Mouse (Mus musculus) ZHBTc4 (cell line): ENCODE data around the gene Angptl6.

ENCODE experiments used
- DNase-seq: peaks from one replicate; pipeline ENCODE4 v3.0.0-alpha.2; 2011; ENCODE audit warnings: low read depth, low spot score

Gene Angptl6

DNA sequence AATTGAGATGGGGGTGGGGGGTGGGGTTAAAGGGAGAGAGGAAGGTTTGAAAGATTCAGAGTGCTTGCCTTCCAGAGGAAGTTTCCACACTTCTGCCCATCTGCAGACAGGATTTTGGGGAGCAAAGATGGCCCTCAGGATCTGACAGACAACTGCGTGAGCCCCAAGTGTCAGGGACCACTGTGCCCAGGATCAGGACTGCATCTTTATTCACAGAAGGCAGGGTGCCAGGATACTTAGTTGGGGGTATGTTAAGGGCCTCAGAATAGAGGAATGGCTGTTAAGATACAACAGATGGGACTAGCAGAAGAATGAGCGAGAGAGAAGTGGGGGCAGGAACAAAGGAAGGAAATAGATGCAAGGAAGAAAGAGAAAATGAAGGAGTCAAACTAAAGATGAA, 7.0 kb upstream of the Angptl6 start:
- DNase-seq, result no peak

GRCm38 (mm10) chr9:20878710-20879065, 839 bp downstream of the Angptl6 start:
- DNase-seq, result no peak

GRCm38 (mm10) chr9:20878041-20878709, 1.4 kb downstream of the Angptl6 start:
- peak; percentile 100 for DNase-seq

GRCm38 (mm10) chr9:20877118-20878040, 2.1 kb downstream of the Angptl6 start:
- DNase-seq, result no peak

DNA sequence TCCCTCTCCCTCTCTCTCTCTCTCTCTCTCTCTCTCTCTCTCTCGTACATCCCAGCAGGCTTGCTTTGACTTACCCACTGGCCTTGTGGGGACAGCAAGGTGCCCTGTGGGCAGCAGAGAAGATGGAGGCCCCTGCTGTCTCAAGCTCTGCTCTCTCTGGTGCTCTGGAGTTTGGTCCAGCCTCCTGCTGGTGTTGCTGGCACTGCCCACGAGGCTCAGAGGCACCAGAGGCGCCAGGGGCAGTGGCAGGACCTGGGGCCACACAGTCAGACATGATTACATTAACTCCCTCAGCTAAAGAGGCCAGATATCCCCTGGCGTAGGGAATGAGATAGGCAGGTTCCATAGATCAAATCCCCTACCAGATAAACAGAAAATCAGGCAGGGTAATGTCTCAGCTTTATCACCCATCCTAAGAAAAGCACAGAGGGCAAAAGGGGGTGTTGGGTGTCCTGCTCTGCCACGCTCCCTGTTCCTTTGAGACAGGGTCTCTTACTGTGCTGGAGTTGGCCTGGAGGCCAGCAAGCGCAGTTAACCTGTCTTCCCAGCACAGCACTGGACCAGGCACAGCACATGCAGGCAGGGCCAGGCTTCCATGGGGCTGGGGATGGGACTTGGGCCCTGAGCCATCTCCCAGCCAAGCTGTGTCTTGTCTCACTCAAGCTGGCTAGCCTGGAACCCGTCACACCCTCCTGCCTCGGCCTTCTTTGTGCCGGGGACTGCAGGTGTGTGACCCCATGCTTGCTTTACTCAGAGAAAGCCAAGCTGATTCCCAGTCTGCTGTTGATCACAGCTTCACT, 3.0 kb downstream of the Angptl6 start:
- no peak for DNase-seq

DNA sequence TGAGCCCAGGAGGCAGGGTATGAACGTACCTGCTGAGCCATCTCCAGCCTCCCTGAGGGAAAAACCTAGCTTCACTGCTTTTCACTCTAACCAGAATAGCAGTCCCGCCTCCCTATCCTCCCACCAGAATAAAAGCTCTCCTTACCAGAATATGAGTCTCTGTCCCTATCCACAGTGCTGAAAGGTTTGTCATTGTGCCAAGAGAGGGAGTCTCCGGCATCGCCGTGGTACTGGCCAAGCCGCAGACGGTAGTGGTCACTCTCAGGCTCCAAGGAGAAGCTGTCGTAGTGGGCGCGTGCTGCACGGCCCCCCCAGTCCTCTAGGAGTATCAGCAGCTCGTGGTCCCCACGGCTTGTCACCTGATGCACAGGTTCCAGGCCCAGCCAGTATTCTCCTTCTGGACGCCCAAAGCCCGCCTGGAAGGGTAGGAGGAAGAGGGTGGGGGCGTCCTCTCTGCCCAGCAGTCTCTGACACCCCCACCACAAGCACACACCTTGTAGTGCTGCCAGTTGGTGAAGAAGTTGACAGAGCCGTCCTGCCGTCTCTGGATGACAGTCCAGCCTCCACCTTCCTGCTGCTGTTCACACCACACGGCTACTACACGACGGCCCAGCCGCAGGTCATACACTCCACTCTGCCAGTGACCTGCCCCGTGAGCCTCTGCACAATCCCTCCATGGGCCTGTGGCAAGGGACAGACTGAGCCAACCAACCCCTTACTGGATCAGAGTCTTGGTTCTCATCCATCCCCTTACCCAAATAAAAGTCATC, 4.3 kb downstream of the Angptl6 start:
- DNase-seq, result peak; percentile 53

GRCm38 (mm10) chr9:20873521-20873920, 6.0 kb downstream of the Angptl6 start:
- DNase-seq, result no peak

GRCm38 (mm10) chr9:20872991-20873390, 6.5 kb downstream of the Angptl6 start:
- DNase-seq, result no peak

DNA sequence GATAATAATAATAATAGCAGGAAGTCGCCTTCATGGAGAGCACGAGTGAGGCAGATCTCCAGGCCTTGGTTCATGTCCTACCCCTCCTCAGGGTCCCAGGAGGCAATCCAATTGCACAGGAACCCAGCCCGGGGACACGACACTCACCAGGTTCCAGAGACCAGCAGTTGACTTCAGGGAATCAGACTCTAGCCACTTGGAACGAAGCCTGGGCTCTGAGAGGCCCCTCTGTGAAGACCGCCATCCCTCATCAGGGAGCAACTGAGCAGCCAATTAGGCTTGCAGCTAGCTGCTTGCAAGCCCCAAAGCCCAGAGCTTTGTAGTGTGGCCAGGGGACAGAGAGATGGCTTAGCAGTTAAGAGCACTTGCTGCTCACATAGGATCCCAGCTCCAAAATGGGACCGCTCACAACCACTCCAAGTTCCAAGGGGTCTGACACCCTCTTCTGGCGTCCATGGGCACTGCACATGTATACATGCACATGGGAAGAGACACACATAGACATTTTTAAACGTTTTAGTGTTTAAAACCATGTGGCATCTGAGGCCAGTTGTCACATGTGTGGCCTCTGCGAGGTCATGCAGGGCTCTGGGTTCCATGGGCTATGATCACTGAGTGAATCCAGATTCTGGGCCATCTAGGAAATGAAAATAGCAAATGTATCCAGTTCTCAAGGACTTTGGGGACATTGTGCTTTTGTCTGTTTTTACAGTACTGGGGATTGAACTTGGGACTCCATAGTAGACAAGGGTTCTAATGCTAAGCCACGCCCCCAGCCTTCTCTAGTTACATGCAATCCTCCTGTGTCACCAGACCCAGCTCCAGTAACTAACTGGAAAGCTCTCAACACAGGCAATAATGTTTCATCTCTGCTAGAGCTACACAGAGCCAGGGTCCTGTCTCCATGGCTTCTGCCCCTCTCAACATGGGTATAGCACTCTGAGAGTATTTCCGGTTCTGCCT, 9.0 kb downstream of the Angptl6 start:
- DNase-seq, result peak; percentile 69

- DNase-seq, result no peak
These were observed 10.3 kb downstream of the Angptl6 start for GRCm38 (mm10) chr9:20869246-20869645.

GRCm38 (mm10) chr9:20868448-20869001, 11.0 kb downstream of the Angptl6 start, which contains the start of gene A230050P20Rik:
Gene A230050P20Rik (plus strand): TSS chr9:20868642.
- peak; percentile 72 for DNase-seq

GRCm38 (mm10) chr9:20866879-20867278, 12.6 kb downstream of the Angptl6 start:
- DNase-seq, result no peak

DNA sequence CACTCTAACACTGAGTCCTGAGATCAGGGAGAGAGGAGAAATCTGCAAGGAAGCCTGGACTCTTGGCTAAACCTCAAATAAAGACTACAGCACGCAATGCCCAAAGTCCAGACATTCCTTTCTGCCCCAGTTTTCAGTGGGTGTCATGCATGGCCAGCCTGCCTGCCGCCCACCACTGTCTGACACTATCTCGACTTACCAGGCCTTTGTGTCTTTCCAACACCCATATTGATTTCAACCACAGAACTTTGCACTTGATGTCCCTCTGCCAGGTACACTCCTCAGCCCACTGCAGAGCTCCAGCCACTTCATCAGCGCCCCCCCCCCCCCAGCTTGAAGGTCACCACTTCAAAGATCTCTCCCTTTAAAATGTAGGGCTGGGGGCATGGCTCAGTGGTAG, 17.3 kb downstream of the Angptl6 start:
- no peak for DNase-seq

- peak; percentile 74 for DNase-seq
These were observed 17.7 kb downstream of the Angptl6 start for GRCm38 (mm10) chr9:20861821-20862220.

GRCm38 (mm10) chr9:20859926-20860325, 19.6 kb downstream of the Angptl6 start:
- DNase-seq, result peak; percentile 34

DNA sequence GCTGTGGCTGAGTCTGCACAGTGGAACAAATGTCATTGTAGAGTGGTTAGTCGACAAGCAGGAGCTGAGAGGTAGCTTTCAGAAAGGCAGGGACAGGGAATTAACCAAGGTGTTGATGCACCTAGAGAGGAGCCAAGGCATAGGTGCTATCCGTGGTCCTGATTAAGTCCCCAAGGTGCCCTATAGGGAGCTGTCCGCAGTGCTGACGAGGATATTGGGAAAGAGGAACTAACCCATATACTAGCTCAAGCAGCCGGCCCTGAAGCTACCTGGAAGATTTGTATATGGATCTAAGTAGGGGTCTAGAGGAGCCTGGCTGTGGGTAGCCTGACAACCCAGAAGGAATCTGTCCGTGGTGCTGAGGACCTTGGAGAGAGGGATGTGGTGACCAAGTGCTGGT, 22.4 kb downstream of the Angptl6 start:
- peak; percentile 88 for DNase-seq

DNA sequence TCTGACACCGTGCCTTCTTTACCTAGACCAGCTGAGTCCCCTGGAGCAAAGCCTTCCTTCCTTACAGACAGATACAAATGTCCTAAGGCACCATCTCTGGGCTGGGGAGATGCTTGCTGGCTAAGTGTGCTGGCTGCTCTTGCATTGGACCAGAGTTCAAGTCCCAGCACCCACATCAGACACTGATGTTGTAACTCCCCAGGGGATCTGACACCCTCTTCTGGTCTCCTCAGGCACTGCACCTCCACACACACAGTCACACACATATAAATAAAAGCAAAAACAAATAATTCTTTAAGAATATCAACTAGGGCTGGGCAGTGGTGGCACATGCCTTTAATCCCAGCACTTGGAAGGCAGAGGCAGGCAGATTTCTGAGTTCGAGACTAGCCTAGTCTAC, 29.3 kb downstream of the Angptl6 start:
- DNase-seq, result peak; percentile 15

DNA sequence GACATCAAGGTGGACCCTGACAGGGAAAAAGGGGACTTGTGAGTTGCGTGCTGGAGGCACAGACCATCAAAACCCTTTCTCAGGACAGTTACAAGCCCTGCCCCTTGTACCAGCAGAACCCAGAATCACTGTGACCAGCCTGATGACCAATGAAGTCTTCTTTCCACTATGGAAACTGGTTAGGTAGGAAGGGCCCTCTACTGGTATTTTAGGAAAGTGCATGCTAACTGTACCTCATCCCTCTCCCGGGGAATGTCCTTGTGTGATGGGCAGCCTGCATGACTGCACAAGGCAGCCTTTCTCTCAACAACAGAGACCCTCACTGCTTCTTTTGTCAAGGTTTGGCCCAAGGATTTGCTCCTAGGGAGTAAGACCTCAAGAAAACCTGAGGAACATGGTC, 36.9 kb downstream of the Angptl6 start:
- DNase-seq, result peak; percentile 57

- DNase-seq, result no peak
These were observed 37.3 kb downstream of the Angptl6 start for GRCm38 (mm10) chr9:20842211-20842610.

- no peak for DNase-seq
These were observed 40.6 kb downstream of the Angptl6 start for GRCm38 (mm10) chr9:20838931-20839330.
